Mouse (Mus musculus) embryonic facial prominence, embryonic 10.5 days (tissue): ENCODE data around the gene Ccdc167. TPM values are rescaled to one million over a fixed set of nuclear protein-coding genes. Genes with fewer than 3 reads are reported as not detected.
"Not testable (repeated sequence)": the region's sequence is repeated elsewhere in the genome, so short reads cannot be mapped to it uniquely, and the experiment has no call there.

Experiments
- DNase-seq: peaks from one replicate; pipeline ENCODE4 v3.0.0-alpha.2; 2017; ENCODE audit warnings: low spot score
- H3K27ac ChIP-seq: fragments of 300-500 bp; sonication (generic); replicated peaks from 2 replicates; pipeline ENCODE4 v1.5.1; 2016; ENCODE audit warnings: mild to moderate bottlenecking
- H3K27me3 ChIP-seq: fragments of 300-500 bp; sonication (generic); replicated peaks from 2 replicates; pipeline ENCODE4 v1.6.1; 2016; ENCODE audit warnings: low read depth, mild to moderate bottlenecking; ENCODE audit not compliant: poor library complexity, severe bottlenecking
- H3K36me3 ChIP-seq: fragments of 300-500 bp; sonication (generic); replicated peaks from 2 replicates; pipeline ENCODE4 v1.6.1; 2016; ENCODE audit warnings: mild to moderate bottlenecking, moderate library complexity
- H3K4me1 ChIP-seq: fragments of 300-500 bp; sonication (generic); 2 replicates; pipeline ENCODE4 v1.6.1; 2016
- H3K4me3 ChIP-seq: fragments of 300-500 bp; sonication (generic); 2 replicates; pipeline ENCODE4 v1.5.1; 2016; ENCODE audit warnings: mild to moderate bottlenecking, moderate library complexity
- H3K9me3 ChIP-seq: fragments of 300-500 bp; sonication (generic); 2 replicates; pipeline ENCODE4 v1.6.1; 2016; ENCODE audit warnings: mild to moderate bottlenecking
- WGBS: fragments of 180-500 bp; shearing (Covaris S2); methylation state at CpG from one replicate; pipeline ENCODE4 v1.1.7; 2016; 5-methylcytosine and 5-hydroxymethylcytosine counted together
- polyA plus RNA-seq: library from polyadenylated mRNA; unstranded; fragments of >200 nt; fragmentation: Nextera tagmentation; extraction: Ambion mirVana; gene quantifications from 2 replicates; pipeline ENCODE4 v1.2.1, GENCODE M21; 2016

The Ccdc167 gene
- polyA plus RNA-seq, 1 experiment from 2014 or later, result 16.5 TPM

- H3K9me3 ChIP-seq, result 0 out of 2 replicates have a peak, but pooled peaks cover 2% of the 10 kb centered on the region
- no peak overlapping the region for H3K4me3 ChIP-seq
- WGBS, result 83% methylated on average over 2 of the region's 2 CpGs
- H3K36me3 ChIP-seq, result no peaks in the 10 kb centered on the region
- DNase-seq, result no peak
- peaks cover 28% of the 10 kb centered on the region for H3K4me1 ChIP-seq
- no peak overlapping the region for H3K27ac ChIP-seq
- no peaks in the 10 kb centered on the region for H3K27me3 ChIP-seq
These were observed 15.7 kb upstream of the Ccdc167 start for GRCm38 (mm10) chr17:29732522-29732921.

GRCm38 (mm10) chr17:29731953-29732325 lies 15.1 kb upstream of the Ccdc167 start:
- peaks cover 28% of the 10 kb centered on the region for H3K4me1 ChIP-seq
- H3K27ac ChIP-seq, result peak overlapping the region; percentile 49
- 0 out of 2 replicates have a peak, but pooled peaks cover 2% of the 10 kb centered on the region for H3K9me3 ChIP-seq
- 71% methylated on average over 6 of the region's 6 CpGs for WGBS
- no peak for DNase-seq
- no peak overlapping the region for H3K4me3 ChIP-seq
- H3K36me3 ChIP-seq, result no peaks in the 10 kb centered on the region
- H3K27me3 ChIP-seq, result no peaks in the 10 kb centered on the region

- Histone ChIP-seq H3K27ac (peak overlapping the region; percentile 49), H3K4me3 (no peak overlapping the region), H3K4me1 (peaks cover 24% of the 10 kb centered on the region), H3K9me3 (0 out of 2 replicates have a peak, but pooled peaks cover 2% of the 10 kb centered on the region), H3K27me3 (no peaks in the 10 kb centered on the region), H3K36me3 (no peaks in the 10 kb centered on the region)
- DNase-seq, result no peak
- 52% methylated on average over 12 of the region's 12 CpGs for WGBS
These were observed 14.6 kb upstream of the Ccdc167 start for GRCm38 (mm10) chr17:29731266-29731952.

GRCm38 (mm10) chr17:29730510-29731265 lies 13.8 kb upstream of the Ccdc167 start:
- Histone ChIP-seq H3K4me3 (no peak overlapping the region), H3K36me3 (no peaks in the 10 kb centered on the region), H3K9me3 (0 out of 2 replicates have a peak, but pooled peaks cover 2% of the 10 kb centered on the region), H3K27ac (peak overlapping the region; percentile 49), H3K4me1 (peaks cover 22% of the 10 kb centered on the region), H3K27me3 (no peaks in the 10 kb centered on the region)
- WGBS, result 48% methylated on average over 13 of the region's 13 CpGs
- peak; percentile 23 for DNase-seq

- H3K9me3 ChIP-seq, result 0 out of 2 replicates have a peak, but pooled peaks cover 2% of the 10 kb centered on the region
- peaks cover 18% of the 10 kb centered on the region for H3K4me1 ChIP-seq
- no peaks in the 10 kb centered on the region for H3K27me3 ChIP-seq
- no peak overlapping the region for H3K27ac ChIP-seq
- 63% methylated on average over 8 of the region's 8 CpGs for WGBS
- H3K36me3 ChIP-seq, result no peaks in the 10 kb centered on the region
- no peak overlapping the region for H3K4me3 ChIP-seq
- DNase-seq, result no peak
These were observed 11.2 kb upstream of the Ccdc167 start for GRCm38 (mm10) chr17:29728082-29728481.

- 0 out of 2 replicates have a peak, but pooled peaks cover 3% of the 10 kb centered on the region for H3K9me3 ChIP-seq
- H3K4me1 ChIP-seq, result no peaks in the 10 kb centered on the region; the same call in 1 of the 2 replicates
- H3K27me3 ChIP-seq, result 0 out of 2 replicates have a peak, but pooled peaks cover 2% of the 10 kb centered on the region
- no peak overlapping the region for H3K4me3 ChIP-seq
- WGBS, result 79% methylated on average over 6 of the region's 6 CpGs
- DNase-seq, result no peak
- H3K36me3 ChIP-seq, result no peaks in the 10 kb centered on the region
- no peak overlapping the region for H3K27ac ChIP-seq
These were observed 8.3 kb upstream of the Ccdc167 start for GRCm38 (mm10) chr17:29725027-29725620.

- Histone ChIP-seq H3K27ac (no peak overlapping the region), H3K27me3 (0 out of 2 replicates have a peak, but pooled peaks cover 6% of the 10 kb centered on the region), H3K4me1 (no peaks in the 10 kb centered on the region), H3K9me3 (0 out of 2 replicates have a peak, but pooled peaks cover 3% of the 10 kb centered on the region), H3K36me3 (no peaks in the 10 kb centered on the region), H3K4me3 (no peak overlapping the region)
- DNase-seq, result no peak
- WGBS, result 84% methylated on average over 6 of the region's 6 CpGs
These were observed 7.8 kb upstream of the Ccdc167 start for GRCm38 (mm10) chr17:29724610-29725009.

- 0 out of 2 replicates have a peak, but pooled peaks cover 6% of the 10 kb centered on the region for H3K27me3 ChIP-seq
- H3K9me3 ChIP-seq, result 0 out of 2 replicates have a peak, but pooled peaks cover 3% of the 10 kb centered on the region
- H3K4me1 ChIP-seq, result peaks cover 14% of the 10 kb centered on the region
- no peak overlapping the region for H3K27ac ChIP-seq
- H3K4me3 ChIP-seq, result no peak overlapping the region
- DNase-seq, result no peak
- WGBS, result 74% methylated on average over 11 of the region's 11 CpGs
- H3K36me3 ChIP-seq, result no peaks in the 10 kb centered on the region
These were observed 4.0 kb upstream of the Ccdc167 start for GRCm38 (mm10) chr17:29720755-29721365.

- 82% methylated on average over 13 of the region's 13 CpGs for WGBS
These were observed 3.1 kb upstream of the Ccdc167 start for GRCm38 (mm10) chr17:29719628-29720575.

GRCm38 (mm10) chr17:29718660-29719059 lies 1.8 kb upstream of the Ccdc167 start:
- Histone ChIP-seq H3K27me3 (0 out of 2 replicates have a peak, but pooled peaks cover 6% of the 10 kb centered on the region), H3K9me3 (0 out of 2 replicates have a peak, but pooled peaks cover 3% of the 10 kb centered on the region), H3K36me3 (peaks cover 13% of the 10 kb centered on the region), H3K4me3 (no peak overlapping the region), H3K27ac (no peak overlapping the region), H3K4me1 (peaks cover 18% of the 10 kb centered on the region)
- 90% methylated on average over 8 of the region's 8 CpGs for WGBS
- no peak for DNase-seq

More at GRCm38 (mm10) chr17:29719628-29720575, 3.1 kb upstream of the Ccdc167 start:
- peaks cover 3% of the 10 kb centered on the region; the same call in 1 of the 2 replicates for H3K36me3 ChIP-seq
- no peak overlapping the region for H3K4me3 ChIP-seq
- H3K4me1 ChIP-seq, result peaks cover 18% of the 10 kb centered on the region
- H3K27me3 ChIP-seq, result 0 out of 2 replicates have a peak, but pooled peaks cover 6% of the 10 kb centered on the region
- DNase-seq, result no peak
- H3K27ac ChIP-seq, result no peak overlapping the region
- H3K9me3 ChIP-seq, result 0 out of 2 replicates have a peak, but pooled peaks cover 3% of the 10 kb centered on the region

GRCm38 (mm10) chr17:29713734-29714133 lies 3.1 kb downstream of the Ccdc167 start:
- Histone ChIP-seq H3K36me3 (peaks cover 24% of the 10 kb centered on the region), H3K4me1 (peaks cover 51% of the 10 kb centered on the region)
- H3K4me3 ChIP-seq, DNase-seq, H3K27me3 ChIP-seq, H3K27ac ChIP-seq, H3K9me3 ChIP-seq: not testable (repeated sequence)
- WGBS, result 90% methylated on average over 4 of the region's 4 CpGs
